Mouse (Mus musculus) cerebellum, adult 2 months (tissue): Measurements from ENCODE around the gene Ghdc. TPM values are rescaled to one million over a fixed set of nuclear protein-coding genes. Genes with fewer than 3 reads are reported as not detected.

ENCODE experiments used
- DNase-seq, 2 experiments: peaks; one replicate each; pipeline ENCODE4 v3.0.0; 2021
- H3K27ac ChIP-seq: fragments of 200-500 bp; 2 replicates; pipeline ENCODE4 v1.5.1; 2012; ENCODE audit warnings: low read length, control low read depth, inconsistent platforms; ENCODE audit not compliant: insufficient read depth
- H3K27me3 ChIP-seq: fragments of 200-500 bp; 2 replicates; pipeline ENCODE4 v1.6.1; 2012; ENCODE audit warnings: inconsistent platforms, mild to moderate bottlenecking, low read length, moderate library complexity; ENCODE audit not compliant: control insufficient read depth, insufficient read depth
- H3K4me1 ChIP-seq: fragments of 200-500 bp; 2 replicates; pipeline ENCODE4 v1.6.1; 2011; ENCODE audit warnings: low read length; ENCODE audit not compliant: control insufficient read depth, insufficient read depth
- H3K4me3 ChIP-seq: fragments of 200-500 bp; replicated peaks from 2 replicates; pipeline ENCODE3; 2011; ENCODE audit warnings: mild to moderate bottlenecking, low read depth, low read length, control low read depth; ENCODE audit not compliant: insufficient read depth
- CTCF ChIP-seq: fragments of 200-500 bp; IDR thresholded peaks from 2 replicates; pipeline ENCODE4 v1.5.1; 2011; ENCODE audit warnings: low read depth, mild to moderate bottlenecking, control low read depth, low read length, moderate library complexity, borderline replicate concordance; ENCODE audit not compliant: insufficient read depth
- POLR2A ChIP-seq: fragments of 200-500 bp; IDR thresholded peaks from 2 replicates; pipeline ENCODE4 v1.6.1; 2011; ENCODE audit warnings: low read length, control low read depth, borderline replicate concordance; ENCODE audit not compliant: insufficient read depth
- whole genome bisulfite sequencing: fragments of 180-500 bp; shearing (Covaris S2); methylation state at CpG from one replicate; pipeline ENCODE4 v1.1.7; 2018; 5-methylcytosine and 5-hydroxymethylcytosine counted together
- polyA plus RNA-seq: library from polyadenylated mRNA; depleted of rRNA; stranded (reverse); fragments of >200 nt; gene quantifications from 2 replicates; pipeline ENCODE4 v1.2.3, GENCODE M21; 2012

The Ghdc gene
- polyA plus RNA-seq, 1 experiment = 11.6 TPM

- WGBS = under 1% methylated on average over 39 of the region's 39 CpGs
- Histone ChIP-seq H3K4me1 (peaks cover 7% of the 10 kb centered on the region), H3K27ac (peak within 1 kb of the TSS; percentile 58), H3K27me3 (no peaks in the 10 kb centered on the region), H3K4me3 (peak within 1 kb of the TSS; percentile 86)
- DNase-seq = peak; percentile 98 to 100
- peak; percentile 86 for TF ChIP-seq POLR2A
- no peak for TF ChIP-seq CTCF
Measured at GRCm38 (mm10) chr11:100738066-100738604, 32.6 kb downstream of the Ghdc start, which contains the start of gene Rab5c. Gene Rab5c, minus strand, starts transcription at chr11:100738215.

GRCm38 (mm10) chr11:100737105-100737733, 33.5 kb downstream of the Ghdc start:
- TF ChIP-seq POLR2A = no peak
- no peak for TF ChIP-seq CTCF
- peak overlapping the region; percentile 86 for H3K4me3 ChIP-seq
- H3K27ac ChIP-seq = no peak overlapping the region
- peaks cover 7% of the 10 kb centered on the region for H3K4me1 ChIP-seq
- DNase-seq = no peak
- 1% methylated on average over 13 of the region's 13 CpGs for WGBS
- H3K27me3 ChIP-seq = no peaks in the 10 kb centered on the region

- peaks cover 7% of the 10 kb centered on the region for H3K4me1 ChIP-seq
- H3K27me3 ChIP-seq = no peaks in the 10 kb centered on the region
- no peak for DNase-seq
- peak overlapping the region; percentile 86 for H3K4me3 ChIP-seq
- WGBS = 75% methylated on average over 4 of the region's 4 CpGs
- no peak overlapping the region for H3K27ac ChIP-seq
- no peak for TF ChIP-seq POLR2A
- TF ChIP-seq CTCF = no peak
Measured at GRCm38 (mm10) chr11:100736746-100737080, 34.0 kb downstream of the Ghdc start.

GRCm38 (mm10) chr11:100735954-100736745, 34.6 kb downstream of the Ghdc start:
- 74% methylated on average over 14 of the region's 14 CpGs for WGBS
- Histone ChIP-seq H3K4me1 (peaks cover 7% of the 10 kb centered on the region), H3K4me3 (no peak overlapping the region), H3K27ac (no peak overlapping the region), H3K27me3 (no peaks in the 10 kb centered on the region)
- TF ChIP-seq CTCF = no peak
- no peak for TF ChIP-seq POLR2A
- no peak for DNase-seq

GRCm38 (mm10) chr11:100735134-100735865, 35.5 kb downstream of the Ghdc start:
- WGBS = 87% methylated on average over 9 of the region's 9 CpGs
- H3K27me3 ChIP-seq = no peaks in the 10 kb centered on the region
- H3K4me1 ChIP-seq = peaks cover 7% of the 10 kb centered on the region
- no peak overlapping the region for H3K27ac ChIP-seq
- DNase-seq = no peak
- H3K4me3 ChIP-seq = no peak overlapping the region
- TF ChIP-seq POLR2A (no peak), CTCF (no peak)

- Histone ChIP-seq H3K27me3 (no peaks in the 10 kb centered on the region), H3K4me1 (no peaks in the 10 kb centered on the region), H3K27ac (no peak overlapping the region), H3K4me3 (no peak overlapping the region)
- TF ChIP-seq CTCF = no peak
- no peak for TF ChIP-seq POLR2A
- no peak for DNase-seq
- 68% methylated on average over 6 of the region's 6 CpGs for WGBS
Measured at GRCm38 (mm10) chr11:100730477-100731205, 40.1 kb downstream of the Ghdc start.

- Histone ChIP-seq H3K4me1 (peaks cover 4% of the 10 kb centered on the region; the same call in 1 of the 2 replicates), H3K27me3 (no peaks in the 10 kb centered on the region), H3K4me3 (no peak overlapping the region), H3K27ac (no peak overlapping the region)
- TF ChIP-seq CTCF (no peak), POLR2A (no peak)
- DNase-seq = no peak
- 90% methylated on average over 4 of the region's 4 CpGs for WGBS
Measured at GRCm38 (mm10) chr11:100729976-100730375, 40.8 kb downstream of the Ghdc start.
